Mouse (Mus musculus) liver, embryonic 14.5 days (tissue): ENCODE results near the gene Cit.

Source experiments
- CTCF ChIP-seq: IDR thresholded peaks from 2 replicates; pipeline ENCODE4 v1.5.1; 2016; ENCODE audit warnings: antibody characterized with exemption, low read depth, control low read depth
- EP300 ChIP-seq: IDR thresholded peaks from 2 replicates; pipeline ENCODE4 v1.6.1; 2016; ENCODE audit warnings: antibody characterized with exemption, low read depth

GRCm38 (mm10) chr5:116022658-116023200 is 177.7 kb downstream of the Cit start:
- TF ChIP-seq CTCF (no peak), EP300 (no peak)
